Mouse (Mus musculus): ENCODE measurements around the gene Crebl2. TPM values are rescaled to one million over a fixed set of nuclear protein-coding genes. Genes with fewer than 3 reads are reported as not detected.

Crebl2 gene
- polyA plus RNA-seq, 1 experiment: 47.6 TPM

- Histone ChIP-seq H3K4me1 (ENCODE audit: control insufficient read depth, insufficient read depth, low read length) (no peaks in the 10 kb centered on the region), H3K27me3 (ENCODE audit: control insufficient read depth, insufficient read depth, low read length) (no peaks in the 10 kb centered on the region), H3K27ac (ENCODE audit: insufficient read depth, low read length) (peak within 1 kb of the TSS; percentile 98), H3K4me3 (replicated peaks; ENCODE audit: insufficient read depth, low read depth, low read length) (peak within 1 kb of the TSS; percentile 94)
- peak; percentile 94 for DNase-seq
- TF ChIP-seq POLR2A (IDR thresholded peaks at IDR 0.05; ENCODE audit: borderline replicate concordance, insufficient read depth, low read length): peak; percentile 97
- TF ChIP-seq CTCF (IDR thresholded peaks at IDR 0.05; ENCODE audit: borderline replicate concordance, insufficient read depth, low read depth, low read length): no peak
- WGBS: under 1% methylated on average over 51 of the region's 51 CpGs
Observed at GRCm38 (mm10) chr6:134898095-134898965, 68.4 kb downstream of the Crebl2 start, which contains the start of gene Gpr19. Gene Gpr19 (minus strand): TSS chr6:134898578.

GRCm38 (mm10) chr6:134903368-134903767 is 73.4 kb downstream of the Crebl2 start:
- H3K4me1 ChIP-seq (ENCODE audit: control insufficient read depth, insufficient read depth, low read length): no peaks in the 10 kb centered on the region
- no peak overlapping the region for H3K4me3 ChIP-seq (replicated peaks; ENCODE audit: insufficient read depth, low read depth, low read length)
- H3K27ac ChIP-seq (ENCODE audit: insufficient read depth, low read length): no peak overlapping the region
- no peak for TF ChIP-seq POLR2A (IDR thresholded peaks at IDR 0.05; ENCODE audit: borderline replicate concordance, insufficient read depth, low read length)
- no peak for DNase-seq
- 92% methylated on average over 4 of the region's 4 CpGs for WGBS
- no peaks in the 10 kb centered on the region for H3K27me3 ChIP-seq (ENCODE audit: control insufficient read depth, insufficient read depth, low read length)

GRCm38 (mm10) chr6:134903891-134904884 is 74.2 kb downstream of the Crebl2 start:
- H3K27ac ChIP-seq (ENCODE audit: insufficient read depth, low read length): no peak overlapping the region
- H3K4me3 ChIP-seq (replicated peaks; ENCODE audit: insufficient read depth, low read depth, low read length): no peak overlapping the region
- H3K4me1 ChIP-seq (ENCODE audit: control insufficient read depth, insufficient read depth, low read length): no peaks in the 10 kb centered on the region
- 94% methylated on average over 10 of the region's 10 CpGs for WGBS
- H3K27me3 ChIP-seq (ENCODE audit: control insufficient read depth, insufficient read depth, low read length): no peaks in the 10 kb centered on the region
- DNase-seq: no peak
- TF ChIP-seq CTCF (IDR thresholded peaks at IDR 0.05; ENCODE audit: borderline replicate concordance, insufficient read depth, low read depth, low read length) (no peak), POLR2A (IDR thresholded peaks at IDR 0.05; ENCODE audit: borderline replicate concordance, insufficient read depth, low read length) (no peak)

DNA sequence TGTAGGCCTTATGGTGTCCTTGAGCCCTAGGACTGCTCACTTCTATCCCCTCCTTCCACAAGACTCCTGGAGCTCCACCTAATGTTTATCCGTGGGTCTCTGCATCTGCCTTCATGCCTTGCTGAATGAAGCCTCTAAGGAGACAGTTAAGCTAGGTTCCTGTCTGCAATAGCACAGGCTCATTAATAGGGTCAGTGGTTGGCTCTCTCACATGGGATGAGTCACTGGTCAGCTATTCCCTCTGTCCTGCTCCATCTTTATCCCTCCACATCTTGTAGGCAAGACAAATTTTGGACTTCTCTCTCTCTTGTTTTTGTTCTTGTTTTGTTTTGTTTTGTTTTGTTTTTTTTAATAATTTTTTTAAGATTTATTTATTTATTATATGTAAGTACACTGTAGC is 75.9 kb downstream of the Crebl2 start:
- no peak for DNase-seq
- 73% methylated on average over 1 of the region's 1 CpGs for WGBS
- Histone ChIP-seq H3K27ac (ENCODE audit: insufficient read depth, low read length) (no peak overlapping the region), H3K4me1 (ENCODE audit: control insufficient read depth, insufficient read depth, low read length) (no peaks in the 10 kb centered on the region), H3K4me3 (replicated peaks; ENCODE audit: insufficient read depth, low read depth, low read length) (no peak overlapping the region), H3K27me3 (ENCODE audit: control insufficient read depth, insufficient read depth, low read length) (no peaks in the 10 kb centered on the region)
- TF ChIP-seq CTCF (IDR thresholded peaks at IDR 0.05; ENCODE audit: borderline replicate concordance, insufficient read depth, low read depth, low read length): no peak
- TF ChIP-seq POLR2A (IDR thresholded peaks at IDR 0.05; ENCODE audit: borderline replicate concordance, insufficient read depth, low read length): no peak

Other genes starting within 250 kb of the Crebl2 start
- 8.5 and 9.1 TPM in 2 replicates for gene Mansc1, start 197.7 kb upstream of the Crebl2 start, polyA plus RNA-seq (2012; rRNA removed)
- gene Borcs5, start 190.6 kb upstream of the Crebl2 start, polyA plus RNA-seq (2012; rRNA removed): 38.1 and 39.9 TPM in 2 replicates
- 18.8 and 19.8 TPM in 2 replicates for gene Dusp16, start 37.5 kb upstream of the Crebl2 start, polyA plus RNA-seq (2012; rRNA removed)
- gene Gpr19, start 68.4 kb downstream of the Crebl2 start, polyA plus RNA-seq (2012; rRNA removed): 30.5 and 32.5 TPM in 2 replicates
- 45.6 and 52.7 TPM in 2 replicates for gene Cdkn1b, start 90.2 kb downstream of the Crebl2 start, polyA plus RNA-seq (2012; rRNA removed)
- 1.5 TPM in 2 replicates for gene Apold1, start 151.6 kb downstream of the Crebl2 start, polyA plus RNA-seq (2012; rRNA removed)
- gene Ddx47, start 181.5 kb downstream of the Crebl2 start, polyA plus RNA-seq (2012; rRNA removed): 83.0 and 84.6 TPM in 2 replicates
- gene Gprc5a, start 235.5 kb downstream of the Crebl2 start, polyA plus RNA-seq (2012; rRNA removed): 0.05 and 0.06 TPM in 2 replicates